Comparison of ENCODE assay signal across 11 mouse cellular contexts in the genomic region with DNA sequence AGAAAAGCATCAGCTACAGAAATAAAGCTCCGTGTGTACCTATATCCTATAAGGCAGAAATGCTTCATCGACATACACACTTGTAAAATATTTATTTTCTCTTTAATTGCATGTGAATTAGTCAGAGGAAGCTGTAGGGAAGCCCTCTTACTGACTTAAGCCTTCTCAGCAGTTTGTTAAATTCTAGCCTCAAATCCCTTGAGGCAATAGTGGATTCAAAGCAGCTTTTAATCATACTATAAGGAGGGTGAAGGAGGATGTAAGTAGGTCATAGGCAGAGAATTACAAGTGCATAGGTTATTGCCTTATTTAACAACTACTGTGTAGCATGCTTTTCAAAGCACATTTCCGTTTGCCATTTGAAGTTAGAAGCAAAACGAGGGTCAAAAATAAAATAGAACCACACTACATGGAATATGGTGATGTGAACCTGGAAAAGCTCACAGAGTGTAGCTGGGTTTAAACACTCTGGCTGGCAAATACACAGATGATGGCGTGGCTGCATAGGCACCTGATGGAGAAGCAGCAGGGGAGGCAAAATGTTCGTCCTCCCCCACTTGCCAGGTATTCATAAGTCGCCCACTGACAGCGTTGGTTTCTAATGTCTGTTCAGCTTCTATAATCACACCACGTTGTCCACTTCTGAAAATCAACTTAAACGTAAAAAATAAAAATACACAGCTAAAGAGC.
DNase-seq lines count a peak whose midpoint lies in the region; ATAC-seq lines count a peak whose summit lies in the region.
"Had no signal": no experiment of that assay in that cellular context is flagged by ENCODE, and none has a peak within 500 bp of the region (broad histone marks: within the 10 kb centered on the region; RNA-seq: fewer than 3 reads in every experiment).

No protein-coding gene starts in this region.

- no peaks in the 10 kb centered on the region for H3K36me3 ChIP-seq in forebrain, embryonic 16.5 days (ENCODE audit: control insufficient read depth, insufficient read depth)
- no peaks in the 10 kb centered on the region for H3K36me3 ChIP-seq in midbrain, embryonic 13.5 days

- WGBS in forebrain, embryonic 16.5 days = 9% methylated on average over 10 of the region's 10 CpGs
- WGBS in midbrain, embryonic 13.5 days = 19% methylated on average over 10 of the region's 10 CpGs

- peak overlapping the region; percentile 96 for H3K27ac ChIP-seq in forebrain, embryonic 16.5 days (ENCODE audit: low read length)
- H3K27ac ChIP-seq in midbrain, embryonic 13.5 days = peak overlapping the region; percentile 66
- H3K27ac ChIP-seq: kidney, postnatal 0 days had no signal

- no peaks in the 10 kb centered on the region for H3K9me3 ChIP-seq in forebrain, embryonic 16.5 days (ENCODE audit: control insufficient read depth, low read length)
- H3K9me3 ChIP-seq in midbrain, embryonic 13.5 days = no peaks in the 10 kb centered on the region

- ATAC-seq in forebrain, embryonic 16.5 days = no peak
- no peak for ATAC-seq in midbrain, embryonic 13.5 days
- no peak for ATAC-seq in megakaryocyte-erythroid progenitor cell, adult 5-6 weeks (replicated peaks; ENCODE audit: low FRiP score, low TSS enrichment, poor library complexity, severe bottlenecking)

- DNase-seq in brain, adult 2 months (ENCODE audit: low read depth, low spot score) = peak; percentile 89
- DNase-seq in cerebellum, adult 9-11 months = peak; percentile 79
- no peak for DNase-seq in thymus, postnatal 0 days (ENCODE audit: low spot score)
- no peak for DNase-seq in yolk sac, embryonic 10.5 days (ENCODE audit: low spot score)
- no peak for DNase-seq in kidney, adult 11 months
- DNase-seq: right cerebral cortex, postnatal 14 days had no signal

- peak overlapping the region; percentile 69 for H3K4me2 ChIP-seq in forebrain, embryonic 16.5 days (ENCODE audit: low read length)
- H3K4me2 ChIP-seq in midbrain, embryonic 13.5 days (replicated peaks) = peak overlapping the region; percentile 41
- H3K4me2 ChIP-seq: liver, embryonic 11.5 days had no signal

- H3K4me1 ChIP-seq in forebrain, embryonic 16.5 days (replicated peaks; ENCODE audit: control insufficient read depth, insufficient read depth, low read length) = peaks cover 29% of the 10 kb centered on the region
- peaks cover 57% of the 10 kb centered on the region for H3K4me1 ChIP-seq in midbrain, embryonic 13.5 days (replicated peaks)

- H3K4me3 ChIP-seq in forebrain, embryonic 16.5 days (replicated peaks; ENCODE audit: low read length) = peak overlapping the region; percentile 34
- peak overlapping the region; percentile 16; the same call in 1 of the 2 replicates for H3K4me3 ChIP-seq in midbrain, embryonic 13.5 days (replicated peaks)

- no peaks in the 10 kb centered on the region for H3K27me3 ChIP-seq in forebrain, embryonic 16.5 days (replicated peaks; ENCODE audit: control insufficient read depth, insufficient read depth, low read length)
- no peaks in the 10 kb centered on the region for H3K27me3 ChIP-seq in midbrain, embryonic 13.5 days

- peak overlapping the region; percentile 66 for H3K9ac ChIP-seq in forebrain, embryonic 16.5 days (replicated peaks; ENCODE audit: low read depth, low read length)
- H3K9ac ChIP-seq in midbrain, embryonic 13.5 days (replicated peaks) = no peak overlapping the region

Comparison
In these comparisons a context has a peak if more than half of its experiments do, and no peak if none do; other contexts are left out.
1. DNase-seq: peak in brain, adult 2 months (single experiment) and cerebellum, adult 9-11 months (single experiment); none in thymus, postnatal 0 days (single experiment), yolk sac, embryonic 10.5 days (single experiment) and kidney, adult 11 months (single experiment).